Mouse (Mus musculus): ENCODE measurements around the gene Smad6.

The Smad6 gene

GRCm38 (mm10) chr9:63959129-63959932, 62.5 kb downstream of the Smad6 start:
- no peak for DNase-seq

GRCm38 (mm10) chr9:63958337-63959030, 63.4 kb downstream of the Smad6 start:
- DNase-seq = no peak

GRCm38 (mm10) chr9:63957647-63958185, 64.1 kb downstream of the Smad6 start:
- DNase-seq = no peak

- peak; percentile 17 to 61 for DNase-seq
These were observed 65.8 kb downstream of the Smad6 start for GRCm38 (mm10) chr9:63956052-63956451.

GRCm38 (mm10) chr9:63953691-63954090, 68.2 kb downstream of the Smad6 start:
- DNase-seq = no peak

GRCm38 (mm10) chr9:63952591-63952990, 69.3 kb downstream of the Smad6 start:
- DNase-seq = no peak

GRCm38 (mm10) chr9:63950357-63950756, 71.5 kb downstream of the Smad6 start:
- no peak for DNase-seq

GRCm38 (mm10) chr9:63949393-63949792, 72.5 kb downstream of the Smad6 start:
- DNase-seq = no peak

GRCm38 (mm10) chr9:63942608-63942982, 79.3 kb downstream of the Smad6 start:
- no peak for DNase-seq

GRCm38 (mm10) chr9:63941747-63942607, 79.9 kb downstream of the Smad6 start:
- no peak for DNase-seq

- DNase-seq = no peak
These were observed 85.6 kb downstream of the Smad6 start for GRCm38 (mm10) chr9:63936256-63936655.

GRCm38 (mm10) chr9:63933068-63933467, 88.8 kb downstream of the Smad6 start:
- DNase-seq = no peak

GRCm38 (mm10) chr9:63927340-63928049, 94.4 kb downstream of the Smad6 start:
- DNase-seq = no peak

GRCm38 (mm10) chr9:63926377-63926776, 95.5 kb downstream of the Smad6 start:
- no peak for DNase-seq

GRCm38 (mm10) chr9:63923190-63923717, 98.6 kb downstream of the Smad6 start:
- no peak for DNase-seq

GRCm38 (mm10) chr9:63919708-63920107, 102.2 kb downstream of the Smad6 start:
- no peak for DNase-seq

GRCm38 (mm10) chr9:63919001-63919555, 102.8 kb downstream of the Smad6 start:
- DNase-seq = no peak

- DNase-seq = peak; percentile 28 to 65
These were observed 103.6 kb downstream of the Smad6 start for GRCm38 (mm10) chr9:63918245-63918644.

GRCm38 (mm10) chr9:63916441-63916840, 105.4 kb downstream of the Smad6 start:
- DNase-seq = no peak

- DNase-seq = peak in 1 of 2 experiments; percentile 54
These were observed 105.9 kb downstream of the Smad6 start for GRCm38 (mm10) chr9:63915976-63916375.

- DNase-seq = no peak
These were observed 106.9 kb downstream of the Smad6 start for GRCm38 (mm10) chr9:63914944-63915343.

GRCm38 (mm10) chr9:63912051-63912450, 109.8 kb downstream of the Smad6 start:
- no peak for DNase-seq

Measured in spleen, adult 18-20 months (tissue).